Mouse (Mus musculus) intestine, embryonic 16.5 days (tissue): Measurements from ENCODE around the gene Gm20403. TPM values are rescaled to one million over a fixed set of nuclear protein-coding genes. Genes with fewer than 3 reads are reported as not detected.

ENCODE experiments used
- ATAC-seq: fragments of 200-750 bp; cut with Nextera tagmentation; 2 replicates; pipeline ENCODE4 v1.8.0; 2017; ENCODE audit warnings: moderate TSS enrichment, moderate library complexity
- H3K27ac ChIP-seq: fragments of 300-500 bp; sonication (generic); 2 replicates; pipeline ENCODE4 v1.5.1; 2014; ENCODE audit warnings: mild to moderate bottlenecking, low read length
- H3K27me3 ChIP-seq: fragments of 300-500 bp; sonication (generic); replicated peaks from 2 replicates; pipeline ENCODE4 v1.6.1; 2014; ENCODE audit warnings: low read length, control low read depth, mixed read lengths; ENCODE audit not compliant: control insufficient read depth, insufficient read depth
- H3K36me3 ChIP-seq: fragments of 300-500 bp; sonication (generic); 2 replicates; pipeline ENCODE4 v1.6.1; 2014; ENCODE audit warnings: low read length, control low read depth; ENCODE audit not compliant: control insufficient read depth, insufficient read depth
- H3K4me1 ChIP-seq: fragments of 300-500 bp; sonication (generic); 2 replicates; pipeline ENCODE4 v1.6.1; 2014; ENCODE audit warnings: low read length, control low read depth, mixed read lengths; ENCODE audit not compliant: control insufficient read depth, insufficient read depth
- H3K4me2 ChIP-seq: fragments of 300-500 bp; sonication (generic); 2 replicates; pipeline ENCODE4 v1.6.1; 2014; ENCODE audit warnings: low read depth, low read length, control low read depth
- H3K4me3 ChIP-seq: fragments of 300-500 bp; sonication (generic); 2 replicates; pipeline ENCODE4 v1.5.1; 2014; ENCODE audit warnings: mild to moderate bottlenecking, low read length
- H3K9ac ChIP-seq: fragments of 300-500 bp; sonication (generic); 2 replicates; pipeline ENCODE4 v1.6.1; 2014; ENCODE audit warnings: low read depth, low read length
- H3K9me3 ChIP-seq: fragments of 300-500 bp; sonication (generic); 2 replicates; pipeline ENCODE4 v1.6.1; 2016; ENCODE audit warnings: low read length, control low read depth; ENCODE audit not compliant: control insufficient read depth
- WGBS: fragments of 180-500 bp; shearing (Covaris S2); extraction: QIAGEN DNeasy Blood & Tissue Kit; methylation state at CpG from one replicate; pipeline ENCODE4 v1.1.7; 2014; 5-methylcytosine and 5-hydroxymethylcytosine counted together
- polyA plus RNA-seq: library from polyadenylated mRNA; unstranded; fragments of >200 nt; fragmentation: Nextera tagmentation; extraction: Ambion mirVana; gene quantifications from 2 replicates; pipeline ENCODE4 v1.2.1, GENCODE M21; 2015

Gene Gm20403
- polyA plus RNA-seq = not detected in 2 replicates

DNA sequence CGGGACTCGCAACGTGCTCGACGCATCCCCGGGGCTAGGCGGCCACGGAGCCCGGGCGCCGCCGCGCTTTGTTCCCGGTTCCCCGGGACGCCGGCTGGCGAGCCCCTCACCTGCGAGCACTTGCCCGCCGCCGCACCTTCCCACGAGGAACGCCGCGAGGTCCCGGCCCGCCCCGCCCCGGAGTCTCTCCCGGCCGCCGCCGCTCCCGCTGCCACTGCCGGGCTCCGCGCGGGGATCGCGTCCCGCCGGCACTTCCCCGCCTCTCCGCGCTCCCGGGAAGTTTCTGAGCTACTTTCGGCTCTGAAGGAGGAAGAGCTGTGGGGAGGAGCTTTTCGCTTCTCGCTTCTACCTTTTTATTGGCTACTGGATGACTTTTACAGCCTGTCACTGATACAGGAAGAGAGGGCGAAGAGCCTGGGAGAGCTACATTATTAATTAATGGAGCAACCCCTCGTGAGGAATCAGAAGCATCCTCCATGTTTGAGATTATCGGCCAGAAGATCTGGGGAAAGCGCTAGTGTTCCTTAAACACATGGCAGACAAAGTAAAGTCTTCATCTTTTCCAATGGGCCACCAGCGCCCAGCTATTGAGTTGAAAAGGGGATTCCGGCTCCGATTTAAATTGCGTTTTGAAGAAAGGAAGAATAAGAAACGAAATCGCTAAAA, at the start of gene Gm20403:
Gene Gm20403, minus strand, starts transcription at position 478 of the 666 bp plus-strand sequence.
- Histone ChIP-seq H3K36me3 (no peaks in the 10 kb centered on the region), H3K4me2 (peak within 1 kb of the TSS; percentile 81), H3K4me1 (peaks cover 4% of the 10 kb centered on the region), H3K27ac (peak within 1 kb of the TSS; percentile 94), H3K9me3 (no peaks in the 10 kb centered on the region), H3K4me3 (peak within 1 kb of the TSS; percentile 78), H3K27me3 (no peaks in the 10 kb centered on the region), H3K9ac (peak within 1 kb of the TSS; percentile 87)
- ATAC-seq = peak; percentile 90
- under 1% methylated on average over 44 of the region's 60 CpGs for WGBS

GRCm38 (mm10) chr12:55027088-55027487, 40.8 kb upstream of the Gm20403 start:
- Histone ChIP-seq H3K4me1 (no peaks in the 10 kb centered on the region), H3K4me3 (no peak overlapping the region), H3K4me2 (no peak overlapping the region), H3K36me3 (no peaks in the 10 kb centered on the region), H3K27ac (no peak overlapping the region), H3K9ac (no peak overlapping the region), H3K27me3 (no peaks in the 10 kb centered on the region), H3K9me3 (no peaks in the 10 kb centered on the region; the same call in 1 of the 2 replicates)
- 33% methylated on average over 3 of the region's 3 CpGs for WGBS
- ATAC-seq = no peak

DNA sequence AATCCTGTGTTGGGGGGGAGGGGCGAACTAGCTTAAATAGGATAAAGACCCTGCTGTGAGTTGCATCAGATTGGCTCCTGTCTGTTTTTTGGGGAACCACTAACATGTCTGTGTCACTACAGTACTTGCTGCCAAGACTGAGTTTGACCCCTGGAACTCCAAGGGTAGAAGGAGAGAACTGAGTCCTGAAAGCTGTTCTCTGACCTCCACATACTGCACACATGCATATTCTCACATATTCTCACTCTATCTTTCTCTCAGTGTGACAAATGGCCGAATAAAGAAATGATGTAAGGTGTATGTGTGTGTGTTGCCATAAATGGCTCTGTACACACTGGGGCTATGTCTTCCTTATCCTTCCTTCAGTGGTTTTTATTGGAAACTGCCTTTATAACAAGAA, 37.0 kb upstream of the Gm20403 start:
- H3K4me1 ChIP-seq = no peaks in the 10 kb centered on the region
- 73% methylated on average over 2 of the region's 2 CpGs for WGBS
- no peaks in the 10 kb centered on the region for H3K36me3 ChIP-seq
- H3K27me3 ChIP-seq = no peaks in the 10 kb centered on the region
- H3K27ac ChIP-seq = no peak overlapping the region
- no peak overlapping the region for H3K4me3 ChIP-seq
- H3K9ac ChIP-seq = no peak overlapping the region
- no peak overlapping the region for H3K4me2 ChIP-seq
- ATAC-seq = no peak
- H3K9me3 ChIP-seq = no peaks in the 10 kb centered on the region; the same call in 1 of the 2 replicates

GRCm38 (mm10) chr12:55019421-55019877, 33.1 kb upstream of the Gm20403 start:
- no peak for ATAC-seq
- H3K27ac ChIP-seq = no peak overlapping the region
- WGBS = 81% methylated on average over 7 of the region's 7 CpGs

GRCm38 (mm10) chr12:55017119-55017721, 30.9 kb upstream of the Gm20403 start:
- Histone ChIP-seq H3K9ac (no peak overlapping the region), H3K4me2 (no peak overlapping the region), H3K4me3 (no peak overlapping the region), H3K4me1 (no peaks in the 10 kb centered on the region), H3K36me3 (no peaks in the 10 kb centered on the region), H3K9me3 (no peaks in the 10 kb centered on the region), H3K27ac (no peak overlapping the region), H3K27me3 (no peaks in the 10 kb centered on the region)
- 71% methylated on average over 9 of the region's 9 CpGs for WGBS
- no peak for ATAC-seq

More at GRCm38 (mm10) chr12:55019421-55019877, 33.1 kb upstream of the Gm20403 start:
- Histone ChIP-seq H3K4me2 (no peak overlapping the region), H3K36me3 (no peaks in the 10 kb centered on the region), H3K4me1 (no peaks in the 10 kb centered on the region), H3K9ac (no peak overlapping the region), H3K9me3 (no peaks in the 10 kb centered on the region; the same call in 1 of the 2 replicates), H3K27me3 (no peaks in the 10 kb centered on the region), H3K4me3 (no peak overlapping the region)

- no peak overlapping the region for H3K4me3 ChIP-seq
- H3K27ac ChIP-seq = no peak overlapping the region
- WGBS = 73% methylated on average over 8 of the region's 8 CpGs
- H3K9me3 ChIP-seq = no peaks in the 10 kb centered on the region
- no peak overlapping the region for H3K4me2 ChIP-seq
- no peak for ATAC-seq
- H3K9ac ChIP-seq = no peak overlapping the region
- no peaks in the 10 kb centered on the region for H3K36me3 ChIP-seq
- H3K27me3 ChIP-seq = no peaks in the 10 kb centered on the region
- H3K4me1 ChIP-seq = no peaks in the 10 kb centered on the region
Observed at GRCm38 (mm10) chr12:55016339-55017118, 30.2 kb upstream of the Gm20403 start.

- Histone ChIP-seq H3K27ac (no peak overlapping the region), H3K9me3 (no peaks in the 10 kb centered on the region), H3K4me2 (no peak overlapping the region), H3K4me3 (no peak overlapping the region), H3K9ac (no peak overlapping the region), H3K27me3 (no peaks in the 10 kb centered on the region), H3K36me3 (no peaks in the 10 kb centered on the region), H3K4me1 (no peaks in the 10 kb centered on the region)
- ATAC-seq = no peak
- 85% methylated on average over 5 of the region's 5 CpGs for WGBS
Observed at GRCm38 (mm10) chr12:55015428-55015827, 29.1 kb upstream of the Gm20403 start.

DNA sequence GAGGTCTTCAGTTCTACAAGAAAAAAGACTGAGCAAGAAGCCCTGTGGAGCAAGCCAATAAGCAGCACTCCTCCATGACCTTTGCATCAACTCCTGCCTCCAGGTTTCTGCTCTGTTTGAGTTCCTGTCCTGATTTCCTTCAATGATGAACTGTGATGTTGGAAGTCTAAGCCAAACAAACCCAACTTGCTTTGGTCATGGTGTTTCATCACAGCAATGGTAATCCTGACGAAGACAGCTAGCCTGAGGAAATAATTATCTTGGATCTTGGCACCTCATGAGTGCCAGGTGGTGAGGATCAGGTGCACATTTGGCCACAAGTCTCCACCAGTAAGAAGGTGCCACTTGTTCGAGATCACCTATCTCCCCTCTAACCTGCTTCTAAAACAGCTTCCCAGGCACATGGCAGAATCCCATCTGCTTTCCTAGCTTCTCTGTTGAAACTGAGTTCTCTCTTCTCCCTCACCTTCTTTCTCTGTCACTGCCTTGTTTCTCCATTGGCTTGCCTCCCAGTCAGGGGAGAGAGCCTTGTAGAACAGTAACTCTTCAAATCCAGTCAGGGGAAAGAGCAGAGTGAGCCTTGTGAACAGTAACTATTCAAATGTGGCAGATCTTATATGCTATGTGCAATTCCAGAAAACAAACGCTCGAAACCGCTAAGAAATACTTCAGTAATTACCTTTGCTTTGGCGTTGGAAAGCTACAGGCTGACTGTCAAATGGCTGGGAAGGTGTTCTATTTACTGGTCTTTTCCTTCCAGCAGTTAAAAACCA, 27.5 kb upstream of the Gm20403 start, which contains the start of gene Baz1a:
Gene Baz1a, minus strand, starts transcription at position 723 of the 773 bp plus-strand sequence.
- Histone ChIP-seq H3K4me3 (no peak within 1 kb of the TSS), H3K27me3 (no peaks in the 10 kb centered on the region), H3K9me3 (no peaks in the 10 kb centered on the region), H3K4me1 (no peaks in the 10 kb centered on the region), H3K27ac (no peak within 1 kb of the TSS), H3K9ac (no peak within 1 kb of the TSS), H3K4me2 (no peak within 1 kb of the TSS), H3K36me3 (no peaks in the 10 kb centered on the region)
- ATAC-seq = no peak
- WGBS = 88% methylated on average over 6 of the region's 6 CpGs
